Mouse (Mus musculus): ENCODE measurements around the gene Cst6. TPM values are rescaled to one million over a fixed set of nuclear protein-coding genes. Genes with fewer than 3 reads are reported as not detected.
A peak's percentile ranks its signal among the peaks of the same experiment; 100 is the strongest.

Cst6 gene
- total RNA-seq, 1 experiment from 2014 or later = 1.6 TPM

DNA sequence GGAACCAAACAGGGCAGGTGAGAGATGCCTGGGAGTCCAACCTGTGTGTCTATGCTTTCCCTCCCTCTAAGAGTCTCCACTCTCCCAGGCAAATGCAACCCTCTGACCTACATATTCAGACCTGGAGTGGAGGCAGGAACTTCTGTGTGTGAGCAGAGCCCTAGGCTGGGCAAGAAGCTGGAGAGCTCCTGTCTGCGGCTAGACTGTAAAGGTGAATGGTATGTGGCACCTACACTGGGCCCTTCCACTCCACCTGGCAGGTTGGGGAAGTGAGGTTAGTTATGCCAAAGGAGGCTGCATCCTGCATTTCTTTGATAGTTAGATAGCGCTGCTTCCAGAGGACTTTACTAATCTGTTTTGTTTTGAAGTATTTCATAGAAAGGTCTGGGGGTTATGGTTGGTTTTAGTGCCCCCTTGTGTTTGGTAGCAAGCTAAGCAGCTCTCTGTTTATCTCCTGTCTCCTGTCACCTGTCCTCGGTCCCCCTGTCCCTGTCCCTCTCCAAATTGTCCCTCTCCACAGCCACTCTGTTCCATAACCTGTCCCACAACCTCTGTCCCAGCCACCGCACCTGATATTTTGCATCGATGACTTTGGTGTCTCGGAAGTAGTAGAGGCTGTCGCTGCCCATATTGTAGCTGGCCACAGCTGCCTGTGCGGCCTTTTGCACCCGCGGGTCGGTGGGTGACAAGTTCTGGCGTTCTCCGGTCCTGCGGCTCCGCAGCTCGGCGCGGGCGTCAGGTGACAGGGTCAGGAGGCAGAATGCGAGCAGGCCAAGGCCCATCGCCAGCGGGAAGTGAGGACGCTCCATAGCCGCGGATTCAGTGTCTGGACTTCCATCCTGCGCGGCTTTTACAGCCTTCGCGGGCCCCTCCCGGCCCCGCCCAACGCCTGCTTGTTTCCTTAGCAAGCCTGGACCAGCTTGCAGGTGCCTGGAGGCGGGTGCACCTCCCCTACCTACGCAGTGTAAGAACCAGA lies 560 bp downstream of the Cst6 start:
- no peak for DNase-seq

DNA sequence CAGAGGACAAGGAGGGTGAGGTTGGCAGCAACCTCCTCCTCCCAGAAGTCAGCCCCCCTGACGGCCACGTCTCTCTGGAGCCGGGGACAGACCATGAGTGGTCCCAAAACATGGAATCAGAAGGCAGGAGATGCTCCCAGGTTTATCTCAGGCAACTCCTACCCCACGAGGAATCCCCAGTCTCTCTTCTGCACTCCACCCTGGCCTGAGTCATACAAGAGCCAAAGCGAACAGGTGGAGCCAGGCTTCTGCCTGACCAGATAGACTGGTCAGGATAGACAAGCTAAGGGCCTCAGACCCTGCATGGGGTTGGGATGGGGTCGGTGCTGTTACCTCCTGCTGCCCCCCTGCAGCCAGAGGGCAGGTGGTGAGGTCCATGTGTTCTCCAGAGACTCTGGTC lies 1.3 kb downstream of the Cst6 start:
- DNase-seq = no peak

DNA sequence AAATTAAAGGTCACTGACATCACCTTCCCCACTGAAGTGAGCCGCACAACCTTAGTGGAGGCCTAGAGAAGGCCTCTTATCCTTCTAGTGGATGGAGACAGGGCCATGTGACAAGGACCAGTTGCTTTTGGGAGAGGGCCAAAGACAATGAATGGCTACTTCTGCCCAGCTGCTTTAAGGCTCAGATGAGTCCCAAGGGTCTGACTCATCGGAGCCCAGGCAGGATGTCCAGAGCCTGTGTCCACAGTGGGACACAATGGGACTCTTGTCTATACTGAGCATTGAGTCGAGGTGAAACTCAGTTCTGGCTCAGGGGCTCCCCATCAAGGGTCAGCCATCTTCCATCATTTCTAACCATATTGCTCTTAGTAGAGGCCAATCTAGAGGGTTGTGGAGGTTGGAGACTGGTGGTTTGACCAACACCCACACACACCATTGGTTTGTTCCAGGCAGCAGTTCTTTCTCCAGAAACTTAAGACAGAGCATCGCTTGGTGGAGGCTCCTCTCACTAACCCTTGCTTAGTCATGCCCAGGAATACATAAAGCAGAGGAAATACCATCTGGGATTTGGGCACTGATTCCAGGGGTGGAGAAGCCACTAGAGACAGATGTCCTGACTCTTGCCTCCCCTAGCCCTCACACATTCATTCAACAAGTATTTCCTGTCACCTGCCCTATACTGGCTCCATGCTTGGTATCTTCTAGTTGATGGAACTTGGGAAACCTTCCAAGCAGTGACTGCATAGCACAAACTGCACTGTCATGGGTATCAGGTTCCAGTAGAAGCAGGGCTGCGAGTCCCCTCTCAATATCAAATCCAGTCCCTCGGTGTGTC lies 3.9 kb downstream of the Cst6 start:
- DNase-seq = no peak

DNA sequence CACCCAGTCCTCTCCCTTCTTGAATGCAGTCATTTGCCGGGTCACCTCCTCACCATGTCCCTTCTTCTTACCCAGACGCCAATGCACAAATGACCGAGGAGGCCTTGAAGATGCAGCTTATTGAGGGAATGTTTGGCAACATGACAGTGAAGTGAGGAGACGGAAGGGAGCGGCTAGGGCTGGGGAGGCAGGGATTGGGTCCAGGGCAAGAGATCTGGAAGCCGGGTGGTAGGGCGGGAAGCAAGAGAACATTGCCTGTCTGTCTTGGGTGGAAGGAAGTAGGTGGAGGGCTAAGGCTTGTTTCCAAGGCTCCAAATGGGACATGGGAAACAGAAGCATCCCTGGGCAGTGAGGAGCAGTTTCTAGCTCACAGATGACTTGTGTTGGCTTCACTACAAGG lies 8.0 kb downstream of the Cst6 start:
- no peak for DNase-seq

DNA sequence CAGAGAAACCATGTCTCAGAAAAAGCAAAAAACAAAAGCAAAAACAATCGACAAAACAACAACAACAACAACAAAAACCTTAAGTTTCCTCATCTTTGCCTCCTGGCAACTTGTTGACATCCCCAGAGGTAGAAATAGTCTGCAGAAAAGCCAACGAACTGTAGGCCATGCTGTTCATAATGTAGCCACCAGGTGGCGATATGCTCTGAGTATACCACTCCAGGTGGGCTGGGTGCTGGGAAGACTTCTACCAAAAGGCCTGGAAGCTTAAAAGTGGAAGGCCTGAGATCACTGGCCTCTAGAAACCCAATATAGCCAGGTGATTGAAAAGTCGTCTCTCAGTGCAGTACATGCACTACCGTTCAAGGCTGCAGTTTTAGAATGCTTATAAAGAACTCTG lies 11.4 kb downstream of the Cst6 start:
- peak; percentile 75 for DNase-seq

DNA sequence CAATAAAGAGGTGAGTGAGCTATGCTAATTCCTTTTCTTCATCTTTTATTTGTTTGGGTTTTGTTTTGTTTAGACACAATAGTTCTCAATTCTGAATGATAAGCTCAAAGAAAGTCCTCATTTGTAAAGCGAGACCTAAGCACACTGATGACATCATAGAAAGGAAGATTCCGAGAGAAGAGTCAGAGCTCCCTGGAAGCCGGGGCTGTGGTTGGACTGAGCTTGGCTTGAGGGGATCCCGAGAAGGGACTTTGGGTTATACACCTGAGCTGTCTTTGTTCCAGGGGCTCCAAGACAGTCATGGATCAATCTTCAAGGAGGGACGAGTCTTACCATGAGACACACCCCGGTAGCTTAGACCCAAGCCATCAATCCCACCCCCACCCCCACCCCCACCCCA lies 13.9 kb downstream of the Cst6 start, which contains the start of gene Catsper1:
Catsper1 (plus strand) TSS at position 301 of the 400 bp plus-strand sequence.
- DNase-seq = no peak

DNA sequence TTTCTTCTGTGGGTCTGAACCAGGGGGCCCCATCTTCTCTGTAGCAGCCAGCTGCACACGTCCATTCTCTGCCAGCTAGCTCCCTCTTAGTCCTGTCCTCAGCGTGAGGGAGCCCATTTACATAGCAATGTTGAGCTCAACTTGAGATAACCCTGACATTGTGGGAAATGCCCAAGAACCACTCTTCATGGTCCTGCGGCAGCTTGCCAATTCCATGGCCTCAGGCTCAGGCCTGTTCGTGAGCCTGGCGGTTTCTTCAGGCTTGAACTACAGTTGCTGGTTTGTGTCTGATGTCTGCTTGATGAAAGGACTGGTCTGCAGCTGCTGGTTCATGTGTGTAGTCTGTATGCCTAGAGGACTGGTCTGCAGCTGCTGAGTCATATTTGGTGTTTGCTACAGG lies 14.6 kb downstream of the Cst6 start:
- DNase-seq = no peak

DNA sequence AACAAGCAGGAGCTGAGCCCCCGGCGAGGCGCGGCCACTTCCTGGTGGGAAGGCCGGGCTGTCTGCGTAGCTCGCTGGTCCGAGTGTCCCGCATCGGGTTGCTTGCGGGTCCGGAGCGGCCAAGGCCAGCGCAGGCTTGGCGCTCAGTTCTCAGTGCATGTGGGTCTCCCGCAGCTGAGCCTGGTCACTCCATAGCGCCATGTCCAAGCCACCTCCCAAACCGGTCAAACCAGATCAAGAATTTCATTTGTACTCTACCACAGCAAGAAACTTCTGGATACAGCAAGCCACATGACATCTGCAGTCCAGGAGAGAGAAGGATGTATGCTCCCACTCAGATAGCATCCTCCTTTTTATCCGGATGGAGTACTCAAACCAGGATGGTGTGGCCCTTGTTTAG lies 21.4 kb downstream of the Cst6 start:
- DNase-seq = no peak

DNA sequence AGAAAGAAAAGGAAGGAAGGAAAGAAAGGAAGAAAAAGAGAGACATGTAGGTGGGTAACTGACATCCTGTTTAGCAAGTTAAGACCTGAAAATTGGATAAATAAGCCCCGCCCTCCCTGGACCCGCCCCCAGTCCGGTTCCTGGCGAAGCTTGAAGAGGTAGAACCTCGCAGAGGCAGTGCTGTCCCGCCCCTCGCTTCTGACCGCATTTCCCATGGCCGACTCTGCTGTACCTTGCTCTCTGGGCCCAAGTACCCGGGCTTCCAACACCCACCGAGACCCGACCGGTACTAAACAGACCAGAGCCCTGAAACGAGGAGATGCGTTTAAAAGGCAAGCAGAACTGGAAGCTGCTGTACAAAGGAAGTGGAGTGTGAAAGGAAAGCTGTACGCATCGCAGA lies 25.6 kb downstream of the Cst6 start:
- no peak for DNase-seq

DNA sequence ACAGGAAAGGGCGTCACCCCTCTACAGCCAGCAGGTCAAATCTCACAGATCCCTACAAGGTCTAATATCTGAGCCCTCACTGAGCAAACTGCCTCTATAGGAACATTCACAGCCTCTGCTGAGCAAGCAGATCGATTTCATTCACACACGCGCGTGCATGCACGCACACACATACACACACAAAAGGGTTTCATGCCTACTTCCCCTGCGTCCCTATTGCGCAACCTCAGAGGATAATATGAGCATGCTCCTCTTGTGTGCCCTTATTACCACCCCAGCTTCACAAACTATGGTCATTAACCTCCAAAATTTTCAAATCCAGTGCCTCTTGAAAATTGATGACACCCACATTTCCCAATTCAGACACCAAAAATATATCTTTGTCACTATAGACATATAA lies 36.2 kb downstream of the Cst6 start:
- no peak for DNase-seq

DNA sequence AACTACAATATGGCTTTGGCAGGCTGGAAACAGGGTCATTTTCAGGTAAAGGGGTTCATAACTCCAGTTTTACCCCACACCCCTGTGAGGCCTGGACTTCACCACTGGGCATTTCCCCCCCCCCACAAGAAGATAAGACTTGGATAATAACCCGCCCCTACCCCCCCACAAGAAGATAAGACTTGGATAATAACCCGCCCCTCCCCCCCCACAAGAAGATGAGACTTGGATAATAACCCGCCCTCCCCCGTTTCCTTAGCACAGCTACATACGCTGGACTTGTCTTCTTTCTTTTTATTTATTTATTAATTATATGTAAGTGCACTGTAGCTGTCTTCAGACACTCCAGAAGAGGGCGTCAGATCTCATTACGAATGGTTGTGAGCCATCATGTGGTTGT lies 40.3 kb downstream of the Cst6 start:
- DNase-seq = no peak

DNA sequence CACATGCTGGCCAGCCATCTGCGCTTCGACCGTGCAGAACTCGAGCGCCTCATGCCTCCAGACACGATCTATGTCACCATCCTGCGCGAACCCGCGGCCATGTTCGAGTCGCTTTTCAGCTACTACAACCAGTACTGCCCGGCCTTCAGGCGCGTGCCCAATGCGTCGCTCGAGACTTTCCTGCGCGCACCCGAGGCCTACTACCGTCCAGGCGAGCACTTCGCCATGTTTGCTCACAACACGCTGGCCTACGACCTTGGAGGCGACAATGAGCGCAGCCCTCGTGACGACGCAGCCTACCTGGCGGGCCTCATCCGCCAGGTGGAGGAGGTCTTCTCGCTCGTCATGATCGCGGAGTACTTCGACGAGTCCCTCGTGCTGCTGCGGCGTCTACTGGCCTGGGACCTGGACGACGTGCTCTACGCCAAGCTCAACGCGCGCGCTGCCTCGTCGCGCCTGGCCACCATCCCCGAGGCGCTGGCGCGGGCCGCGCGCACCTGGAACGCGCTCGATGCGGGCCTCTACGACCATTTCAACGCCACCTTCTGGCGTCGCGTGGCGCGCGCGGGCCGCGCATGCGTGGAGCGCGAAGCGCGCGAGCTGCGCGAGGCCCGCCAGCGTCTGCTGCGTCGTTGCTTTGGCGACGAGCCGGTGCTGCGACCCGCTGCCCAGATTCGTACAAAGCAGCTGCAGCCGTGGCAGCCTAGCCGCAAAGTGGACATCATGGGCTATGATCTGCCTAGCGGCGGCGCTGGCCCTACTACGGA lies 42.2 kb downstream of the Cst6 start:
- peak; percentile 18 for DNase-seq

DNA sequence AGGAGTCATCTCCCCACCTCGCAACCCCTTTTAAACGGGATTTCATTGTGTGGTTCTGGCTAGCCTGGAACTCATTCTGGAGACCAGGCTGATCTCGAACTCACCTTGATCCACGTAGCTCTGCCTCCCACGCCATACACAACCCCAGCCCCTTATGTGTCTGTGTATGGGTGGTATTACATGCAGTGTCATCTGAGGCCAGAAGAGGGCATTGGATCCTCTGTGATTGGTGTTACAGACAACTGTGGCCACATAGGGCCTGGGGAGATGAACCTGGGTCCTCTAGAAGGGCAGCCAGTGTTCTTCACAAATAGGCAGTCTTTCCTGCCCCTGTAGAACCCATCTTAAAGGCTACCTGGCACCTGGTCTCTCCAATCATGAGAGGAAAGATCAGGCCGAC lies 43.1 kb downstream of the Cst6 start:
- no peak for DNase-seq

DNA sequence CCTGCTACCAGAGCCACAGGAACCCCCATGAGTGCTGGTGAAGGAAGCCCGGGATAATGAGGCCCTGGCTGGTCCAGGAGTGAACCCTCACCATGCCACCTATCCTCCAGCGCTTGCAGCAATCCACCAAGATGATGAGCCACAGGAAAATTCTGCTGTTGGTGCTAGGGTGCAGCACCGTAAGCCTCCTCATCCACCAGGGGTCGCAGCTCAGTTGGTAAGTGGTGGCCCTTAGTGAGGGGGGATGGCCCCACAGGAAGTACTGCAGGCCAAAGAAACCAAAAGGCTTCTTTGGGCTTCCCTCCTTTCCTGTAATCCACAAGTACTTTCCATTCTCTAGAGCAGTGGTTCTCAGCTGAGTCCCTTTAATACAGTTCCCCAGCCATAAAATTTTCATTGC lies 46.9 kb downstream of the Cst6 start:
- peak; percentile 47 for DNase-seq

DNA sequence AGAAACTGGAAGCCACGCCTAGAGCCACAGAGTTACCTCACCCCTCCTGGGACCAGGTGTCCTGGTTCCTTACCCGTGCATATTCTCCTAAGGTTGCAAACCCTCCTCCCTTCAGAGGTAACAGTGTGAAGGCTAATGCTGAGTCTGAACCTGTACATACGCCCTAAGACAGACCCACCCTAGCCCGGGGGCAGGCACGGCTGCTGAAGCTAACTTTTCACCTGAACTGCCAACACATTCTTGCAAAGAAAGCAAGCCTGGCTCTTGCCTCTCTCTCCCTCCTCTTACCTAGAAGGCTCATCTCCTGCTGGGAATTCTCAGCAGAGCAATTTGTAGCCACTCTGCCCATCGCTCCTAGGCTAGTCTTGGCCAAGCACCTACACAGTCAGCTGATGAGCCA lies 48.8 kb downstream of the Cst6 start:
- no peak for DNase-seq

DNA sequence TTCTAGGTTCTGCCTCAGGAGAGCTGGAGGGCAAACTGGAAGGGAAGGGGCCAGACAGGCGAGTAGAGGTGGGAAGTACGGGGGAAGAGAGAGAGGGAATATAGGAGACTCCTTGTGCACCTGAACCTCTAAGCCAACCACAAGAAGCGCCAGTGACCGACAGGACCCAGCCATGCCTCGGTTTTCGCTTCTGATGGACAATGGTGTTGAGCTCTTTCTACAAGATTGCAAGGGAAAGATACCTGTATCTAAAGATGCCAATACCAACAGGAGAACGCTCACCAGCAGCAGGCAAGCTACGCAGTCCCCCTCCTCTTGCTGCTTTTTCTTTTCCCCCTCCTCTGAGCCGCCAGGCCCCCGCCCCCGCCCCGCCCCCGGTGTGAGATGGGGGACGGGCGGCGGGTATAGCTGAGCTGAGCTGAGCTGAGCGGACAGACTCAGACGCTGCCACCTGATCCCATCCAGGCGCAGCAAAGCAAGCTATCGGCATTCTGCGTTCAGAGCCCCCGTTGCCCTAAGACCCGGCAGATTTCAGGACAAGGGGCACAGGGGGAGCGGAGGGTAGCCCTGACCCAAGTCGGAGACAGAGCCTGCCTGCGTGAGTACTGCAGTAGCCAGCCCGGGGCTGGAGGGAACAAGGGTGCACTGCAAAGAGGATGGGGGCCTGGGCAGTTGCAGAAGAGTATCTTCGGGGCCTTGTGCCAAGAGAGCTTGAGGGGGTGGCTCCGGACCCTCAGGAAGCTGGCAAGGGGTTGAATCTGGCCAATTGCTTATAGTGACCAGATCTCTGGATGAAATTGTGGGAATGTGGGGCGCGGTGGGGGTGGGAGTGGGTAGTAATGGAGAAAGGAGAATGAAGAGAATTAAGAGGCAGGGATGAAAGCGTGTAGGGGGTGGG lies 51.2 kb downstream of the Cst6 start, which contains the start of gene Gal3st3:
Gal3st3 (plus strand) TSS at position 429 of the 898 bp plus-strand sequence.
- no peak for DNase-seq

DNA sequence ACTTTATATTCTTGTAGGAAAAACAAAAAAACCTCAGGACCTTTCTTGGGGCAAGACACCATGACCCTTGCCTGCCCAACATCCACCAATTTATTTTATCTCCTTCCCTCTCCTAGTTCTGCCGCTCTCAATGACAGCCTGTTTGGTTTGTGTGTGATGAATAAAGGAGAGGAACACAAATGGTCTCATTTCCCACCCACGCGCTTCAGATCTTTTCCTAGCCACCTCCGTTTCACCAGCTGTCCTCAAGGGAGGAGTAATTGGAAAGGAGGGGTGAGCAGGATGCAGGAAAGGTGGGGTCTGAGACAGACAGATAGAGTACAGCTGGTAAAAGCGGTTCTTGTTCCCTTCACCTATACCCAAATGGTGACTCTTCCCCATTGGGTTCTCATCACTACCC lies 52.7 kb downstream of the Cst6 start:
- DNase-seq = no peak

DNA sequence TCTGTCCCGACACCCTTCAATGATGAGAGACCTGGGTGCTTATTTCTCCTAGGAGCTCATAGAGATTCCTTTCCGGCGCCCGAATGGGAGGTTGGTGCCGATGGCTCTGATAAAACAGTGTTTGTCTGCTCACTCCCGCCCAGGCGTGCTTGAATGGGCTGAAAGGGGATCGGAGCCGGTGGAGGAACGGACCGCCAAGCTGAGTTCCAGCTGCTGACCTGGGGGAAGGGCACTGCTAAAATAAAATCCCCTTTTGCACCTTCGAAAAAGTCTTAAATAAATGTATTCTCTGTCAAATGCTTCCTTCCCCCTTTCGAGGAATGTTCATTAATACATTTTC lies 53.7 kb downstream of the Cst6 start:
- DNase-seq = no peak

DNA sequence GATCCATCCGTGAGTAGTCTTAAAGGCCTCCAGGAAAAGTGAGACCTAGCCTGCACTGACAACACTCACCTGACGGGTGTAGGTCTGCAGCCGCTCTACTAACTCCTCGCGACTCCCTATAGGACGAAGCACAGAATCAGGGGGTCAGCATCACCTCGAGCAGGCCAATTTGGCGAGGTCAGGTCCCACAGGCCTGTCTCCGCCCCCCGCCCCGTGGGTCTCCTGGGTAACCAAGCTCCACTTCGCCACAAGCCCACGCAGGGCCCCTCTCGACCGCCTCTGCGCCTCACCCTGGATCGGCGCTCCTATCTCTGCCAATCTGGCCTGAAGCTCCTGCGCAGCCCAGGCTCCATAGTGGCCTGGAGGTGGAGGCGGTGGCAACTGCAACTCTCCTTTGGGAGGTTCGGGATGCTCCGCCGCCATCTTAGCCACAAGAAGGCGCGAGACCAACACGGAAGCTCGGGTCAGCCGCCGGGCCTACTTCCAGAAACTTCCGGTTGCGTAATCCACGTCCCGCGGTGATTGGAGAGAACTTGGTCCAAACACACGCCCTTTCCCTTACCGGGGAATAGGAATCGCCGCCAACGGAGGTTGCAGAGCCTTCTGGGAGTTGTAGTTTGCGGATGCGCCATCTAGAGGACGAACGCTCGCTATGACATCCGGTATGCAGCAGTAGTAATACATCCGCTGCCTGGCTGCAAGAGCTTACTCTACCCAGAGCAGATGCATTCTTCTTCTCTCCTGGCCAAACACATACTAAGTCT lies 54.2 kb downstream of the Cst6 start, which contains the start of gene Sf3b2:
Sf3b2 (minus strand) TSS at position 484 of the 764 bp plus-strand sequence.
- DNase-seq = peak; percentile 97
